Mouse (Mus musculus) embryonic facial prominence, embryonic 11.5 days (tissue): ENCODE data around the gene Mcoln2. TPM values are rescaled to one million over a fixed set of nuclear protein-coding genes. Genes with fewer than 3 reads are reported as not detected.

ENCODE experiments used
- ATAC-seq: fragments of 200-750 bp; cut with Nextera tagmentation; replicated peaks from 2 replicates; pipeline ENCODE4 v1.8.0; 2017; ENCODE audit warnings: low read depth; ENCODE audit not compliant: insufficient number of reproducible peaks, low FRiP score, low TSS enrichment
- DNase-seq: peaks from one replicate; pipeline ENCODE4 v3.0.0-alpha.2; 2015; ENCODE audit warnings: low spot score
- H3K27ac ChIP-seq: fragments of 300-500 bp; sonication (generic); replicated peaks from 2 replicates; pipeline ENCODE4 v1.5.1; 2014; ENCODE audit warnings: mild to moderate bottlenecking, low read depth, low read length, control low read depth
- H3K27me3 ChIP-seq: fragments of 300-500 bp; sonication (generic); 2 replicates; pipeline ENCODE4 v1.6.1; 2014; ENCODE audit warnings: mild to moderate bottlenecking, low read length, moderate library complexity, mixed read lengths; ENCODE audit not compliant: control insufficient read depth, insufficient read depth
- H3K36me3 ChIP-seq: fragments of 300-500 bp; sonication (generic); replicated peaks from 2 replicates; pipeline ENCODE4 v1.6.1; 2014; ENCODE audit warnings: low read depth, mild to moderate bottlenecking, low read length, moderate library complexity, mixed read lengths; ENCODE audit not compliant: control insufficient read depth, insufficient read depth
- H3K4me1 ChIP-seq: fragments of 300-500 bp; sonication (generic); 2 replicates; pipeline ENCODE4 v1.6.1; 2014; ENCODE audit warnings: low read length, mixed read lengths; ENCODE audit not compliant: control insufficient read depth, insufficient read depth
- H3K4me2 ChIP-seq: fragments of 300-500 bp; sonication (generic); 2 replicates; pipeline ENCODE4 v1.6.1; 2014; ENCODE audit warnings: low read depth, mild to moderate bottlenecking, control low read depth, low read length, moderate library complexity
- H3K4me3 ChIP-seq: fragments of 300-500 bp; sonication (generic); 2 replicates; pipeline ENCODE4 v1.5.1; 2014; ENCODE audit warnings: low read depth, low read length, control low read depth
- H3K9ac ChIP-seq: fragments of 300-500 bp; sonication (generic); replicated peaks from 2 replicates; pipeline ENCODE4 v1.6.1; 2014; ENCODE audit warnings: mild to moderate bottlenecking, control low read depth, low read length
- H3K9me3 ChIP-seq: fragments of 300-500 bp; sonication (generic); replicated peaks from 2 replicates; pipeline ENCODE4 v1.6.1; 2016; ENCODE audit warnings: mild to moderate bottlenecking, low read length, inconsistent platforms, mixed read lengths; ENCODE audit not compliant: control insufficient read depth
- WGBS: fragments of 180-500 bp; shearing (Covaris S2); extraction: QIAGEN DNeasy Blood & Tissue Kit; methylation state at CpG from one replicate; pipeline ENCODE4 v1.1.7; 2014; 5-methylcytosine and 5-hydroxymethylcytosine counted together
- polyA plus RNA-seq: library from polyadenylated mRNA; unstranded; fragments of >200 nt; fragmentation: Nextera tagmentation; extraction: Ambion mirVana; gene quantifications from 2 replicates; pipeline ENCODE4 v1.2.1, GENCODE M21; 2014

Mcoln2 gene
- polyA plus RNA-seq, 1 experiment from 2014 or later: 0.29 TPM

- H3K4me1 ChIP-seq: no peaks in the 10 kb centered on the region
- H3K27me3 ChIP-seq: no peaks in the 10 kb centered on the region
- H3K4me3 ChIP-seq: no peak overlapping the region
- no peak for DNase-seq
- H3K36me3 ChIP-seq: no peaks in the 10 kb centered on the region
- WGBS: 84% methylated on average over 5 of the region's 5 CpGs
- ATAC-seq: no peak
- no peaks in the 10 kb centered on the region for H3K9me3 ChIP-seq
- no peak overlapping the region for H3K9ac ChIP-seq
- H3K4me2 ChIP-seq: no peak overlapping the region
- no peak overlapping the region for H3K27ac ChIP-seq
Measured at GRCm38 (mm10) chr3:146237676-146238075, 88.0 kb downstream of the Mcoln2 start.

GRCm38 (mm10) chr3:146244630-146245029 lies 95.0 kb downstream of the Mcoln2 start:
- no peak overlapping the region for H3K9ac ChIP-seq
- WGBS: 80% methylated on average over 1 of the region's 1 CpGs
- no peaks in the 10 kb centered on the region for H3K36me3 ChIP-seq
- no peaks in the 10 kb centered on the region for H3K9me3 ChIP-seq
- no peaks in the 10 kb centered on the region for H3K4me1 ChIP-seq
- ATAC-seq (no peak), DNase-seq (no peak)
- H3K27ac ChIP-seq: no peak overlapping the region
- H3K4me3 ChIP-seq: no peak overlapping the region
- no peaks in the 10 kb centered on the region for H3K27me3 ChIP-seq
- H3K4me2 ChIP-seq: no peak overlapping the region

Other genes with a start within 250 kb of the Mcoln2 start
- gene Bcl10, start 227.0 kb upstream of the Mcoln2 start, polyA plus RNA-seq: 59.5 and 61.5 TPM in 2 replicates
- gene 2410004B18Rik, start 211.8 kb upstream of the Mcoln2 start, polyA plus RNA-seq: 57.8 and 70.0 TPM in 2 replicates
- gene Syde2, start 162.0 kb upstream of the Mcoln2 start, polyA plus RNA-seq: 1.9 and 2.0 TPM in 2 replicates
- 0.50 TPM in 1 of 2 replicates, not detected in the other for gene Wdr63, start 41.7 kb upstream of the Mcoln2 start, polyA plus RNA-seq
- gene Mcoln3, start 32.4 kb upstream of the Mcoln2 start, polyA plus RNA-seq: 8.6 and 9.2 TPM in 2 replicates
- 0.88 and 1.3 TPM in 2 replicates for gene Lpar3, start 71.1 kb downstream of the Mcoln2 start, polyA plus RNA-seq